Mouse (Mus musculus) heart, postnatal 0 days (tissue): Measurements from ENCODE around the gene Iqcc. TPM values are rescaled to one million over a fixed set of nuclear protein-coding genes. Genes with fewer than 3 reads are reported as not detected.

ENCODE experiments used
- ATAC-seq: fragments of 200-750 bp; cut with Nextera tagmentation; 2 replicates; pipeline ENCODE4 v1.8.0; 2017; ENCODE audit warnings: low read depth, moderate number of reproducible peaks, moderate library complexity; ENCODE audit not compliant: insufficient read depth
- DNase-seq: peaks from one replicate; pipeline ENCODE4 v3.0.0-alpha.2; 2016; ENCODE audit warnings: low spot score
- H3K27ac ChIP-seq: fragments of 300-500 bp; sonication (generic); 2 replicates; pipeline ENCODE4 v1.5.1; 2014; ENCODE audit warnings: low read depth, mild to moderate bottlenecking
- H3K27me3 ChIP-seq: fragments of 300-500 bp; sonication (generic); 2 replicates; pipeline ENCODE4 v1.6.1; 2014; ENCODE audit warnings: low read length, mixed read lengths; ENCODE audit not compliant: control insufficient read depth, insufficient read depth
- H3K36me3 ChIP-seq: fragments of 300-500 bp; sonication (generic); replicated peaks from 2 replicates; pipeline ENCODE4 v1.6.1; 2014; ENCODE audit warnings: low read length, mixed read lengths; ENCODE audit not compliant: control insufficient read depth, insufficient read depth
- H3K4me1 ChIP-seq: fragments of 300-500 bp; sonication (generic); 2 replicates; pipeline ENCODE4 v1.6.1; 2014; ENCODE audit warnings: antibody characterized with exemption; ENCODE audit not compliant: control insufficient read depth, insufficient read depth
- H3K4me2 ChIP-seq: fragments of 300-500 bp; sonication (generic); 2 replicates; pipeline ENCODE4 v1.6.1; 2014; ENCODE audit warnings: low read depth, mild to moderate bottlenecking, low read length, moderate library complexity
- H3K4me3 ChIP-seq: fragments of 300-500 bp; sonication (generic); 2 replicates; pipeline ENCODE4 v1.5.1; 2014; ENCODE audit warnings: low read depth, low read length
- H3K9ac ChIP-seq: fragments of 300-500 bp; sonication (generic); replicated peaks from 2 replicates; pipeline ENCODE4 v1.6.1; 2014; ENCODE audit warnings: low read depth, low read length, mixed read lengths
- H3K9me3 ChIP-seq: fragments of 300-500 bp; sonication (generic); replicated peaks from 2 replicates; pipeline ENCODE4 v1.6.1; 2016; ENCODE audit warnings: low read length; ENCODE audit not compliant: control insufficient read depth
- CTCF ChIP-seq: IDR thresholded peaks from 2 replicates; pipeline ENCODE4 v1.5.1; 2016; ENCODE audit warnings: antibody characterized with exemption, control low read depth, low read depth
- EP300 ChIP-seq: IDR thresholded peaks from 2 replicates; pipeline ENCODE4 v1.6.1; 2016; ENCODE audit warnings: antibody characterized with exemption, low read depth
- WGBS: fragments of 180-500 bp; shearing (Covaris S2); extraction: QIAGEN DNeasy Blood & Tissue Kit; methylation state at CpG from one replicate; pipeline ENCODE4 v1.1.7; 2014; 5-methylcytosine and 5-hydroxymethylcytosine counted together
- polyA plus RNA-seq: library from polyadenylated mRNA; unstranded; fragments of >200 nt; fragmentation: Nextera tagmentation; extraction: Ambion mirVana; gene quantifications from 2 replicates; pipeline ENCODE4 v1.2.1, GENCODE M21; 2015
- total RNA-seq: library from RNA; depleted of rRNA; stranded (reverse); fragments of >200 nt; gene quantifications from 2 replicates; pipeline ENCODE4 v1.2.3, GENCODE M21; 2014; ENCODE audit warnings: low replicate concordance; rRNA removed

Gene Iqcc
- total RNA-seq (6.3 TPM in 2 replicates), polyA plus RNA-seq (23.0 and 26.3 TPM in 2 replicates)

DNA sequence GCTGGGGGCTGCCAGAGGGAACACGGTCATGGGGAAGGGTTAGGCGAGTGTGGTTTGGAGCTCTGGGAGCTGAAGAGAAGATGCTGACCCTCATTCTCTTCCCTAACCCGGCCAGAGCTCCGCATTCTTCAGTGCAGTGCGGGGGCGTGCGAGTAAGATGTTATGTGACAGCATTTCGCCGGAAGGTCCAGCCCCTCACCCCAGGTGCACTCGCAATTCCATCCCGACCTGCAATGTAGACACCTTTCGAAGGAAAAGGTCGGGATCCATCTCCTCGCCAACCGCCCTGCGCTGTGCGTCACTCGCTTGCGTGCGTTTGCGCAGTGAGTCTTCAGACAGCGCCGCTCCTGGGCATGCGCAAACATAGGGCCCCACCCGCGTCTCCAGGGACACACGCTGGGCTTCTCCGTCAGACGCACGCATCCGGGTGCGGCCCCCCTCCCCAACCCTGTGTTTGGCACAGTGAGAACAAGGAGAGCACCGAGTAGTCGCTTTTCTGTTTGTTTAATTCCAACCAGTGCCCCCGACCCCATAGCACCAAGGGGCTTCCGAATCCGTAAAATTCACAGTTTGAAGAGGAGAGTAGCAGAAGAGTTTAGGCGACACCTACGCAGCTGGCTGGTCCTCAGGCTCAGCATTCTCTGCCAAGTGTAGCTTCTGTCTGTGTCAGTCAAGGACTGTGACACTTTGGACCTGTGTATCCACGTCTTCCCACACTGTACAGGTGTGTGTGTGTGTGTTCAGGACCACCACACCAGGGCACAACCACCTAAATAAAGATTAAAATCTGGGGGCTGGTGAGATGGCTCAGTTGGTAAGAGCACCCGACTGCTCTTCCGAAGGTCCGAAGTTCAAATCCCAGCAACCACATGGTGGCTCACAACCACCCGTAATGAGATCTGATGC, at the start of gene Iqcc:
Gene Iqcc (minus strand): TSS at position 314 of the 906 bp plus-strand sequence.
- peaks cover 30% of the 10 kb centered on the region for H3K4me1 ChIP-seq

DNA sequence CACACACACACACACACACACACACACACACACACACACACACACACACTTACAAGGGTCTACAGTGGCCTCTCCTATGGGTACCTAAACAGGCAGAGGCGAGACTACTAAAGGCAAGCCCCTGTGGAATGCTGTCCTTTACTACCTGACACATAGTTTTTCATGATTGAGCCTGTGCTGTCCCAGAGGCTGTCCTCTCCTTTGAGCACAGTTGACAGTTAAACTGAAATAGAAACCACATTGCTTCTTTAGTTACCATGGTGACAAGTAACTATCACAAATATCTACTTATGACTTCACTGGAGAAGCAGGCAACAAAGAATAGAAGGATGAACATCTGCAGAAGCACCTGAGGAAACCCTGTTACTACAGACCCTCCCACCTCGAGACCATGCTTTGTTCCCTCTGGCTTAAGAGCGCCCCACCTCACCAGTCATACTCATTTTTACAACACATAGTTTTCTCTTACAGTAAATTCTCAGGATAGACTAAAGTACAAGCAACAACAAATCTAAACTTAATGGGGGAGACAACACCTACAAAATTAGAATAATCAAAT, 43.4 kb upstream of the Iqcc start:
- 79% methylated on average over 3 of the region's 3 CpGs for WGBS
- ATAC-seq (no peak), DNase-seq (no peak)
- Histone ChIP-seq H3K36me3 (peaks cover 54% of the 10 kb centered on the region), H3K27ac (no peak overlapping the region), H3K4me1 (no peaks in the 10 kb centered on the region), H3K4me2 (no peak overlapping the region), H3K27me3 (no peaks in the 10 kb centered on the region), H3K9ac (no peak overlapping the region), H3K4me3 (no peak overlapping the region), H3K9me3 (no peaks in the 10 kb centered on the region)
- no peak for TF ChIP-seq EP300

More for the DNA sequence above, at the start of gene Iqcc:
- TF ChIP-seq CTCF (no peak), EP300 (no peak)
- Histone ChIP-seq H3K9ac (peak within 1 kb of the TSS; percentile 64), H3K4me2 (peak within 1 kb of the TSS; percentile 85), H3K9me3 (no peaks in the 10 kb centered on the region), H3K27ac (peak within 1 kb of the TSS; percentile 85), H3K27me3 (no peaks in the 10 kb centered on the region), H3K4me3 (peak within 1 kb of the TSS; percentile 58), H3K36me3 (peaks cover 20% of the 10 kb centered on the region)
- peak; percentile 92 for DNase-seq
- ATAC-seq: peak; percentile 86
- 4% methylated on average over 43 of the region's 44 CpGs for WGBS

DNA sequence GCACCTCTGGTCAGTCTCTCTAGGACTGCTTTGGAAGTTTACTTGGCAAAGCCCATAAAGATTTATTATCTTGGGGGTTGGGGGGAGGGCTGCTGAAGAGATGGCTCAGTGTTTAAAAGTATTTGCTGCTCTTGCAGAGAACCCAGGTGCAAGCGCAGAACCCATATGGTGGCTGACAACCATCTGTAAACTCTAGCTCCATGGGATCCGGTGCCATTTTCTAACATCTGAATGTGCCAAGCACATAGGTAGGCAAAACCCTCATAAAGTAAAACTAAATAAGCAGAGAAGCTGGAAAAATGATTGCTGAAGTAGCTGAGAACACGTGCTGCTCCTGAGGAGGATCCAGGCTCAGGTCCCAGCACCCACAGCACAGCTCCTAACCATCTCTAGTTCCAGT, 42.7 kb upstream of the Iqcc start:
- H3K9me3 ChIP-seq: no peaks in the 10 kb centered on the region
- H3K27ac ChIP-seq: no peak overlapping the region
- H3K4me1 ChIP-seq: no peaks in the 10 kb centered on the region
- no peaks in the 10 kb centered on the region for H3K27me3 ChIP-seq
- ATAC-seq: no peak
- H3K9ac ChIP-seq: no peak overlapping the region
- H3K4me3 ChIP-seq: no peak overlapping the region
- H3K4me2 ChIP-seq: no peak overlapping the region
- peaks cover 59% of the 10 kb centered on the region for H3K36me3 ChIP-seq
- DNase-seq: no peak
- TF ChIP-seq EP300 (no peak), CTCF (no peak)
- WGBS: 93% methylated on average over 3 of the region's 3 CpGs

DNA sequence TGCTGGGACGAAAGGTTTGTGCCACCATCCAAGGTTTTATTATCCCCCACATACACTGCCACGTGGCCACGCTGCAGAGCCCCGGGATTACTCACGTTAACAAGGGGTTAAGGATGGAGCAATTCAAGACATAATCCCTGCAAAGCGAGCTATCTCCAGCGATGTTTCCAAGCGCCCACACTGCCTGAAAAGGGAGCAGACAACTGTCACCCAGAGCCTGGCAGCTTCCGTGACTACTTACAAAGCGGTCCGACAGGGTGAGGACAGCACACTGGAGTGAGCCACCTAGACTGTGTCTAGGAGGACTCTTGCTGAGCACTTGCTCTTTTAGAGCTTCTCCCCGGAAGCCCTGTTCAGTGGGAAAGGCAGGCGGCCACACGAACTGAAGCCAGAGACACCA, 35.9 kb upstream of the Iqcc start:
- H3K9me3 ChIP-seq: no peaks in the 10 kb centered on the region
- H3K4me1 ChIP-seq: no peaks in the 10 kb centered on the region
- no peak overlapping the region for H3K27ac ChIP-seq
- H3K4me2 ChIP-seq: no peak overlapping the region
- no peak for ATAC-seq
- 90% methylated on average over 14 of the region's 14 CpGs for WGBS
- H3K4me3 ChIP-seq: no peak overlapping the region
- no peak overlapping the region for H3K9ac ChIP-seq
- DNase-seq: no peak
- H3K36me3 ChIP-seq: peaks cover 89% of the 10 kb centered on the region
- TF ChIP-seq CTCF: no peak
- TF ChIP-seq EP300: no peak
- no peaks in the 10 kb centered on the region for H3K27me3 ChIP-seq

DNA sequence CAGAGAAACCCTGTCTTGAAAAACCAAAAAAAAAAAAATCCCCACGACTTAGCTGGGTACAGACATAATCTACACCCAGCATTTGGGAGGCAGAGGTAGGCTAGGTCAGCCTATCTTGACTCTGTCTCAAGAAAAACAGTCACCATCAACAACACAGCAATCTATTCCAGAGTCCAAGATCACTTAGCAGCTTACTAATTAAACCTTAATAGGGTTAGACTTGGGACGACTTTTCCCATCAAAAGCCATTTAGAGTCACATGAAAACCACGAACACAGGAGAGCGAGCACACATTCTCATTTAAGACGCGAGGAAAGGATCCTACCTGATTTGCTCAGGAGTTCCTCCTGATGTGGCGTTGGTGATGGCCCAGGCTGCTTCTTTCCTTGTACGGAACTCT, 31.5 kb upstream of the Iqcc start:
- 92% methylated on average over 8 of the region's 8 CpGs for WGBS
- ATAC-seq (no peak), DNase-seq (no peak)
- H3K9ac ChIP-seq: no peak overlapping the region
- H3K27me3 ChIP-seq: no peaks in the 10 kb centered on the region
- H3K9me3 ChIP-seq: no peaks in the 10 kb centered on the region
- H3K36me3 ChIP-seq: peaks cover 94% of the 10 kb centered on the region
- no peaks in the 10 kb centered on the region for H3K4me1 ChIP-seq
- no peak overlapping the region for H3K27ac ChIP-seq
- no peak for TF ChIP-seq EP300
- no peak overlapping the region for H3K4me3 ChIP-seq
- H3K4me2 ChIP-seq: no peak overlapping the region
